Mouse (Mus musculus): ENCODE measurements around the gene Rilpl1.
"Not testable (repeated sequence)": the region's sequence is repeated elsewhere in the genome, so short reads cannot be mapped to it uniquely, and the experiment has no call there.

GRCm38 (mm10) chr5:124460922-124461321 lies 70.3 kb downstream of the Rilpl1 start:
- not testable (repeated sequence) for TF ChIP-seq POLR2A (IDR thresholded peaks at IDR 0.05; ENCODE audit: control insufficient read depth, low read depth, low read length); CTCF (IDR thresholded peaks at IDR 0.05; ENCODE audit: control insufficient read depth, insufficient read depth, insufficient replicate concordance, low read depth, low read length)

All from testis, adult 2 months (tissue).